Mouse (Mus musculus): ENCODE results near the gene Usp35. TPM values are rescaled to one million over a fixed set of nuclear protein-coding genes. Genes with fewer than 3 reads are reported as not detected.

Gene Usp35
- polyA plus RNA-seq, 1 experiment = 7.7 TPM

Other genes starting within 250 kb of the Usp35 start
- 9.6 and 10.2 TPM in 2 replicates for gene Kctd21, start 307 bp upstream of the Usp35 start, polyA plus RNA-seq (2012; rRNA removed)
- 14.0 and 14.8 TPM in 2 replicates for gene Alg8, start 39.6 kb upstream of the Usp35 start, polyA plus RNA-seq (2012; rRNA removed)
- 145 and 150 TPM in 2 replicates for gene Ndufc2, start 68.0 kb upstream of the Usp35 start, polyA plus RNA-seq (2012; rRNA removed)
- 533 and 1,341 TPM in 2 replicates for gene Thrsp, start 85.7 kb upstream of the Usp35 start, polyA plus RNA-seq (2012; rRNA removed)
- 4.6 and 6.7 TPM in 2 replicates for gene Kctd14, start 119.3 kb upstream of the Usp35 start, polyA plus RNA-seq (2012; rRNA removed)
- gene Ints4, start 148.9 kb upstream of the Usp35 start, polyA plus RNA-seq (2012; rRNA removed) = 92.0 and 113 TPM in 2 replicates
- gene Aamdc, start 247.5 kb upstream of the Usp35 start, polyA plus RNA-seq (2012; rRNA removed) = 54.9 and 74.8 TPM in 2 replicates
- gene Rsf1, start 247.9 kb upstream of the Usp35 start, polyA plus RNA-seq (2012; rRNA removed) = 2.2 and 3.1 TPM in 2 replicates